Mouse (Mus musculus) spleen, postnatal 14 days (tissue): ENCODE results near the gene Rmi2.
A peak's percentile ranks its signal among the peaks of the same experiment; 100 is the strongest.
"Not testable (repeated sequence)": the region's sequence is repeated elsewhere in the genome, so short reads cannot be mapped to it uniquely, and the experiment has no call there.

ENCODE experiments used
- DNase-seq, 2 experiments: peaks; one replicate each; pipeline ENCODE4 v3.0.0; 2021 to 2022; ENCODE audit warnings: low spot score in 2 of 2

Gene Rmi2

GRCm38 (mm10) chr16:10827269-10827668, 7.6 kb upstream of the Rmi2 start:
- DNase-seq, result no peak

GRCm38 (mm10) chr16:10827766-10828460, 6.9 kb upstream of the Rmi2 start:
- no peak for DNase-seq

GRCm38 (mm10) chr16:10828461-10828805, 6.4 kb upstream of the Rmi2 start:
- no peak for DNase-seq

- DNase-seq, result no peak
Measured at GRCm38 (mm10) chr16:10834542-10834910, 333 bp upstream of the Rmi2 start.

- no peak for DNase-seq
Measured at GRCm38 (mm10) chr16:10836388-10836787, 1.5 kb downstream of the Rmi2 start.

GRCm38 (mm10) chr16:10837250-10837649, 2.4 kb downstream of the Rmi2 start:
- no peak for DNase-seq

GRCm38 (mm10) chr16:10837903-10838302, 3.0 kb downstream of the Rmi2 start:
- no peak for DNase-seq

- no peak for DNase-seq
Measured at GRCm38 (mm10) chr16:10838487-10839245, 3.8 kb downstream of the Rmi2 start.

- DNase-seq, result no peak
Measured at GRCm38 (mm10) chr16:10840018-10840417, 5.2 kb downstream of the Rmi2 start.

- DNase-seq, result no peak
Measured at GRCm38 (mm10) chr16:10842282-10842855, 7.5 kb downstream of the Rmi2 start.

GRCm38 (mm10) chr16:10843486-10844318, 8.8 kb downstream of the Rmi2 start:
- peak in 1 of 2 experiments; percentile 35 for DNase-seq

GRCm38 (mm10) chr16:10844319-10844670, 9.4 kb downstream of the Rmi2 start:
- no peak for DNase-seq

- no peak for DNase-seq
Measured at GRCm38 (mm10) chr16:10845952-10846351, 11.1 kb downstream of the Rmi2 start.

- peak; percentile 23 to 39 for DNase-seq
Measured at GRCm38 (mm10) chr16:10846503-10846902, 11.6 kb downstream of the Rmi2 start.

GRCm38 (mm10) chr16:10849965-10850861, 15.4 kb downstream of the Rmi2 start:
- no peak for DNase-seq

- DNase-seq, result no peak
Measured at GRCm38 (mm10) chr16:10850905-10851304, 16.0 kb downstream of the Rmi2 start.

- DNase-seq, result not testable (repeated sequence)
Measured at GRCm38 (mm10) chr16:10852216-10852615, 17.4 kb downstream of the Rmi2 start.

- DNase-seq, result no peak
Measured at GRCm38 (mm10) chr16:10859726-10860245, 24.9 kb downstream of the Rmi2 start.

GRCm38 (mm10) chr16:10861408-10861807, 26.5 kb downstream of the Rmi2 start:
- DNase-seq, result no peak

- DNase-seq, result no peak
Measured at GRCm38 (mm10) chr16:10864833-10865591, 30.2 kb downstream of the Rmi2 start.
